Mouse (Mus musculus): ENCODE results near the gene Mgea5. TPM values are rescaled to one million over a fixed set of nuclear protein-coding genes. Genes with fewer than 3 reads are reported as not detected.

The Mgea5 gene
- polyA plus RNA-seq, 1 experiment from 2014 or later: 47.3 TPM

GRCm38 (mm10) chr19:45736855-45737207, 46.8 kb downstream of the Mgea5 start:
- H3K36me3 ChIP-seq: no peaks in the 10 kb centered on the region
- H3K4me3 ChIP-seq: peak overlapping the region; percentile 32
- H3K4me2 ChIP-seq: peak overlapping the region; percentile 64
- WGBS: under 1% methylated on average over 28 of the region's 28 CpGs
- no peak overlapping the region for H3K27ac ChIP-seq
- peaks cover 37% of the 10 kb centered on the region for H3K4me1 ChIP-seq
- 0 out of 2 replicates have a peak overlapping the region, but pooled peaks have one; percentile 33 for H3K9ac ChIP-seq
- H3K9me3 ChIP-seq: no peaks in the 10 kb centered on the region
- H3K27me3 ChIP-seq: peaks cover 95% of the 10 kb centered on the region
- no peak; the same call in 1 of the 2 replicates for ATAC-seq (ENCODE audit: insufficient number of reproducible peaks, low FRiP score, low TSS enrichment, low read depth)

DNA sequence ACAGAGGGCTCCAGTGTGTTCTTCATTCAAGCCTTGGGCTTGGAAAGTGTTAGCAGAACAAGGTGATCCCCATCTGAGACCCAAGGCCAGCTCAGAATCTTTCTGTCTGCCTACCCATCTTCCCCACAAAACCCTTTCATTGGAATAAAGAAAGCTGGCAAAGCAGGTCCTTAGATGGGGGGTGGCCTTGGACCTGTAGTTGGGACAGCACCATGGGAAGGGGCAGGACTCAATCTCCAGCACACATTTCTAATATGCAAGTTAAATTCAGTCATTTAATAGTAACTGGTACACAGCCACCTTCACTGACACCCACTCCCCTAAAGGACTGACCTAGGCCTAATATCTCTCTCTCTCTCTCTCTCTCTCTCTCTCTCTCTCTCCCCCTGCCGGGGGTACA, 47.4 kb downstream of the Mgea5 start:
- no peaks in the 10 kb centered on the region for H3K9me3 ChIP-seq
- no peak overlapping the region for H3K27ac ChIP-seq
- WGBS: 48% methylated on average over 1 of the region's 1 CpGs
- no peak for ATAC-seq (ENCODE audit: insufficient number of reproducible peaks, low FRiP score, low TSS enrichment, low read depth)
- H3K27me3 ChIP-seq: peaks cover 93% of the 10 kb centered on the region
- H3K4me2 ChIP-seq: no peak overlapping the region
- no peaks in the 10 kb centered on the region for H3K36me3 ChIP-seq
- H3K9ac ChIP-seq: no peak overlapping the region
- H3K4me1 ChIP-seq: peaks cover 31% of the 10 kb centered on the region
- no peak overlapping the region for H3K4me3 ChIP-seq

GRCm38 (mm10) chr19:45734762-45735161, 48.9 kb downstream of the Mgea5 start:
- no peaks in the 10 kb centered on the region for H3K36me3 ChIP-seq
- peaks cover 22% of the 10 kb centered on the region for H3K4me1 ChIP-seq
- no peak overlapping the region for H3K4me3 ChIP-seq
- no peak overlapping the region for H3K27ac ChIP-seq
- no peak overlapping the region for H3K9ac ChIP-seq
- WGBS: 25% methylated on average over 7 of the region's 7 CpGs
- ATAC-seq (ENCODE audit: insufficient number of reproducible peaks, low FRiP score, low TSS enrichment, low read depth): no peak
- H3K4me2 ChIP-seq: no peak overlapping the region
- peaks cover 91% of the 10 kb centered on the region for H3K27me3 ChIP-seq
- no peaks in the 10 kb centered on the region for H3K9me3 ChIP-seq

DNA sequence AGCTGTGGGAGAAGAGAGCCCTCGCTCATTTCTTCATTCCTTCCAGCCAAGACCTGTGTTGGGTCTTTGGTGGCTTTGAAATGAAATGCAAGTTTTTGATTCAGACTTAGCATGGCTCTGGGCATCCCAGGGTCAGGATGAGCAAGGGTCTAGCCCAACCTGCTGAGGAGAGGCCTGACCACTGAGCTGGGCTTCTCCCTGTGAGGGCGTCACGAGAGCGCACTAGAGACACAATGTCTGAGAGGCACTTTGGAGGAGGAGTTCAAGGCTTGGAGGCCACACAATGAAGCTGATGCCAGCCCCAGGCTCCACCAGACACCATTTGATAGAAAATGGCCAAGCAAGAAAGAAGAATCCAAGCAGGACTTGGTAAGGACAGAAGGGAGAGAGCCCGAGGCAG, 49.4 kb downstream of the Mgea5 start:
- ATAC-seq (ENCODE audit: insufficient number of reproducible peaks, low FRiP score, low TSS enrichment, low read depth): no peak
- H3K27ac ChIP-seq: no peak overlapping the region
- 64% methylated on average over 5 of the region's 5 CpGs for WGBS
- H3K4me3 ChIP-seq: no peak overlapping the region
- H3K4me1 ChIP-seq: peaks cover 22% of the 10 kb centered on the region
- no peaks in the 10 kb centered on the region for H3K9me3 ChIP-seq
- peaks cover 86% of the 10 kb centered on the region for H3K27me3 ChIP-seq
- no peaks in the 10 kb centered on the region for H3K36me3 ChIP-seq
- no peak overlapping the region for H3K4me2 ChIP-seq
- H3K9ac ChIP-seq: no peak overlapping the region

- H3K9ac ChIP-seq: no peak overlapping the region
- no peak overlapping the region for H3K27ac ChIP-seq
- no peak overlapping the region for H3K4me3 ChIP-seq
- H3K4me1 ChIP-seq: peaks cover 22% of the 10 kb centered on the region
- H3K36me3 ChIP-seq: no peaks in the 10 kb centered on the region
- H3K27me3 ChIP-seq: peaks cover 79% of the 10 kb centered on the region
- ATAC-seq (ENCODE audit: insufficient number of reproducible peaks, low FRiP score, low TSS enrichment, low read depth): no peak
- H3K9me3 ChIP-seq: no peaks in the 10 kb centered on the region
- 28% methylated on average over 10 of the region's 10 CpGs for WGBS
- no peak overlapping the region for H3K4me2 ChIP-seq
Measured at GRCm38 (mm10) chr19:45733564-45733963, 50.1 kb downstream of the Mgea5 start.

GRCm38 (mm10) chr19:45731658-45732057, 52.0 kb downstream of the Mgea5 start:
- no peak for ATAC-seq (ENCODE audit: insufficient number of reproducible peaks, low FRiP score, low TSS enrichment, low read depth)

GRCm38 (mm10) chr19:45730042-45730441, 53.6 kb downstream of the Mgea5 start:
- 80% methylated on average over 8 of the region's 8 CpGs for WGBS
- peaks cover 44% of the 10 kb centered on the region for H3K27me3 ChIP-seq
- ATAC-seq (ENCODE audit: insufficient number of reproducible peaks, low FRiP score, low TSS enrichment, low read depth): no peak

More at GRCm38 (mm10) chr19:45731658-45732057, 52.0 kb downstream of the Mgea5 start:
- no peak overlapping the region for H3K4me2 ChIP-seq
- no peak overlapping the region for H3K9ac ChIP-seq
- peaks cover 10% of the 10 kb centered on the region for H3K4me1 ChIP-seq
- peaks cover 60% of the 10 kb centered on the region for H3K27me3 ChIP-seq
- H3K36me3 ChIP-seq: no peaks in the 10 kb centered on the region
- H3K27ac ChIP-seq: no peak overlapping the region
- no peaks in the 10 kb centered on the region for H3K9me3 ChIP-seq
- 85% methylated on average over 7 of the region's 7 CpGs for WGBS
- H3K4me3 ChIP-seq: no peak overlapping the region

GRCm38 (mm10) chr19:45727231-45727630, 56.4 kb downstream of the Mgea5 start:
- no peak for ATAC-seq (ENCODE audit: insufficient number of reproducible peaks, low FRiP score, low TSS enrichment, low read depth)
- WGBS: 63% methylated on average over 10 of the region's 10 CpGs
- H3K9me3 ChIP-seq: no peaks in the 10 kb centered on the region
- H3K27me3 ChIP-seq: peaks cover 18% of the 10 kb centered on the region
- H3K27ac ChIP-seq: no peak overlapping the region
- no peak overlapping the region for H3K4me2 ChIP-seq
- no peak overlapping the region for H3K4me3 ChIP-seq
- H3K4me1 ChIP-seq: peaks cover 9% of the 10 kb centered on the region
- no peak overlapping the region for H3K9ac ChIP-seq
- no peaks in the 10 kb centered on the region for H3K36me3 ChIP-seq

More at GRCm38 (mm10) chr19:45730042-45730441, 53.6 kb downstream of the Mgea5 start:
- Histone ChIP-seq H3K9me3 (no peaks in the 10 kb centered on the region), H3K36me3 (no peaks in the 10 kb centered on the region), H3K4me3 (no peak overlapping the region), H3K27ac (no peak overlapping the region), H3K9ac (no peak overlapping the region), H3K4me1 (peaks cover 16% of the 10 kb centered on the region), H3K4me2 (no peak overlapping the region)

DNA sequence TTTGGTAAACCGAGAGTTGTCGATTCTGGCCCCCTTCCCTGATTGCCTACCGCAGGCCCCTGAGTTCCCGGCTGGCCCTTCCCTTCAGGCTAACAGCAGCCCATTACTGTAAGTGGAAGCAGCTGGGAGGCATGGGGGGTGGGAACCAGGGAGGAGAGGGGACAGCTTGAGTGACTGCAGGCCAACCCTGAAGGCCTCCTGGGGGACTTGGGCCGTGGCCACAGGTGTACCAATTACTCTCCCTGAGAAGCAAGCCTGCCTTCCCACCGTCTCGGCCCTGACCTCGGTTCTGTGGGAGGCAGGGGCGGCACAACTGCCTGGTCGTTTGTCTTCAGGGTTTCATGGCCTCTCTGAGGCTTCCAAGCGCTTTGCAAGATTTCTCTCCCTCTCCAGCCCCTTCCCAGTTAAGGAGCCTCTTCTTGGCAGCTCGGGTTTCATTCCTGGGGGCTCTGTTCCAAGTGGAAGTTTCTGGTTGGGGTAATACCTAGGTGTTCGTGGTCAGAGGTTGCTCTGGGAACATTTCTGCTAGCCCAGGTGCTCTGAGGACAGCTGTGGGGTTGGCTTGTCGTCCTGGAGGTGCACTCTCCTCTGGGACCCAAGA, 57.9 kb downstream of the Mgea5 start:
- Histone ChIP-seq H3K4me2 (peak overlapping the region; percentile 17; the same call in 1 of the 2 replicates), H3K4me3 (no peak overlapping the region), H3K27me3 (peaks cover 6% of the 10 kb centered on the region), H3K9ac (no peak overlapping the region), H3K27ac (no peak overlapping the region), H3K36me3 (no peaks in the 10 kb centered on the region), H3K9me3 (no peaks in the 10 kb centered on the region), H3K4me1 (peaks cover 9% of the 10 kb centered on the region)
- 0 out of 2 replicates have a peak, but pooled peaks have one; percentile 35 for ATAC-seq (ENCODE audit: insufficient number of reproducible peaks, low FRiP score, low TSS enrichment, low read depth)
- WGBS: 9% methylated on average over 14 of the region's 14 CpGs

- Histone ChIP-seq H3K9ac (no peak overlapping the region), H3K9me3 (no peaks in the 10 kb centered on the region), H3K27ac (no peak overlapping the region), H3K4me2 (no peak overlapping the region), H3K4me1 (peaks cover 14% of the 10 kb centered on the region), H3K4me3 (no peak overlapping the region), H3K27me3 (no peaks in the 10 kb centered on the region), H3K36me3 (no peaks in the 10 kb centered on the region)
- WGBS: 53% methylated on average over 5 of the region's 5 CpGs
- no peak for ATAC-seq (ENCODE audit: insufficient number of reproducible peaks, low FRiP score, low TSS enrichment, low read depth)
Measured at GRCm38 (mm10) chr19:45722188-45722587, 61.4 kb downstream of the Mgea5 start.

DNA sequence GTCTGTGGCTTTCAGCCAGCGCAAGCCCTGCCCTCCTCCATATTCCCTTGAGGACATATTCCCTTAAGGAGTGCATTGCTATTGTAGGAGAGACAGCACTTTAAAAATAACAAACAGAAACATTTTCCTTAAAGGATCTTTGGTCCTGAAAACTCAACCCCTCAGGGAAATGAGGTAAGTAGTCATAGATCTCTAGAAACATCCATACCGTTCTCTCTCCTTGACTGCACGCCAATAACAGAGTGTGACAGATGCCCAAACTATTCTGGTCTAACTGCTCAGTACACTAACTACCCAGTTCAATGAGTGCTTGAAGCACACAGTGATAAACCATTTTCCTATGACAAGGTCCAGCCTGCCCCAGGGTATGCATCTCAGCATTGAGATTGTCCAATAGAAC, 65.4 kb downstream of the Mgea5 start:
- no peak overlapping the region for H3K4me2 ChIP-seq
- no peaks in the 10 kb centered on the region for H3K27me3 ChIP-seq
- WGBS: 53% methylated on average over 3 of the region's 3 CpGs
- no peak overlapping the region for H3K9ac ChIP-seq
- H3K4me1 ChIP-seq: 0 out of 2 replicates have a peak, but pooled peaks cover 5% of the 10 kb centered on the region
- no peaks in the 10 kb centered on the region for H3K9me3 ChIP-seq
- no peaks in the 10 kb centered on the region for H3K36me3 ChIP-seq
- H3K4me3 ChIP-seq: no peak overlapping the region
- no peak overlapping the region for H3K27ac ChIP-seq
- no peak for ATAC-seq (ENCODE audit: insufficient number of reproducible peaks, low FRiP score, low TSS enrichment, low read depth)

DNA sequence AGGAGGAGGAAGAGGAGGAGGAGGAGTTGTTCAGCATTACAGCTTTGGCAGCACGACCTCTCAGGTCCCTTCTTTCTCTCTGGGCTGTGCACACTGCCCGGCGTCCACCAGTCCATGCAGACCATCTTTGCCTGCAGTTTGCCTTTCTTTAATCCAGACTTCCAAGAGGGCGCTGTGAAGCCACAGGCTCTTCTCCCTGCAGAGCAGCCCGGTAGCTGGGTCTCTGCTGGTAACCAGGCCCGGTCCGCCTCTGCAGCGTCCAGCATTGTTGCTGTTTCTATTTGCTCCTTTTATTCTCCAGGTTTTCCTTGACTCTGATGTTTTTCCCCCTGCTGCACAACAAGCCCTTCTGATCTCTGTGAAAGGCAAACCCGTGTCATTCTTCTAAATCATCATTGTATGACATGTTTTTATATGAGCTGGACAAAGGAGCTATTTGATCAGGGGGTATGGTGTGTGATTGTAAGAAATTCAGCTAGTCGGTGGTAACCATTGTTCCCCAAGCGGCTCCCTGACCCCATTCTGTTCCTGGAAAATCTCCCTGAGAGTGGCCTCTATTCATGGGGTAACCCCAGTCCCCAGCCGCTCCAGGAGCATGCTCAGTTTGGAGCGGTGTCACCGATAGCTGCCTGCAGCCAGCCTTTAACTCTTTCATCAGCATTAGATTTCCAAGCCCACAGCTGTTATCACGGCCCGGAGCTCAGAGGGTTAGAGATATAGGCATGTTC, 66.0 kb downstream of the Mgea5 start:
- WGBS: 13% methylated on average over 16 of the region's 16 CpGs
- Histone ChIP-seq H3K4me2 (peak overlapping the region; percentile 22), H3K36me3 (no peaks in the 10 kb centered on the region), H3K27ac (no peak overlapping the region), H3K9me3 (no peaks in the 10 kb centered on the region), H3K4me1 (0 out of 2 replicates have a peak, but pooled peaks cover 5% of the 10 kb centered on the region), H3K4me3 (0 out of 2 replicates have a peak overlapping the region, but pooled peaks have one; percentile 8), H3K27me3 (no peaks in the 10 kb centered on the region), H3K9ac (no peak overlapping the region)
- no peak for ATAC-seq (ENCODE audit: insufficient number of reproducible peaks, low FRiP score, low TSS enrichment, low read depth)
